Mouse (Mus musculus): ENCODE measurements around the gene Hgfac. TPM values are rescaled to one million over a fixed set of nuclear protein-coding genes. Genes with fewer than 3 reads are reported as not detected.

The Hgfac gene
- polyA plus RNA-seq, 1 experiment from 2014 or later: 0.76 TPM

DNA sequence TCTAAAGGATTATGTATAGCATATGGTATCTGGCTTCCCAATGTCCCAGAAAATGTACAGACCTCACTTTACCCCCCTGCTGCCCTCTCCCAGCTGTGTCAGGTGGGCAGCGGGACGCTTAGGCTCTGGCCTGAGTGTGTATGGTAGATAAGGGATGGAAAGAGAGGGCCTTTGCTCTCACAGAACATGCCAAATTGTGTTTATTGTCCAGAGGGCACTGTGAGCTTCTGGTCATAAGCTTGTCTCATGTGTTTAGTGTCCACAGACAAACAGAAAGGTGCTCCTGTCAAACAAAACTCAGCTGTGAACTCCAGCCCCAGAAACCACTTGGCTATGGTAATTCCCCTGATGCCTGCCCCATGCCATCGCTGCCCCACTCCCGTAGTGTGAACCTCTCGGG is 11.6 kb upstream of the Hgfac start:
- Histone ChIP-seq H3K27me3 (ENCODE audit: control insufficient read depth, insufficient read depth, low read length) (no peaks in the 10 kb centered on the region), H3K27ac (ENCODE audit: low read depth, low read length) (no peak overlapping the region), H3K4me1 (ENCODE audit: control insufficient read depth, insufficient read depth, low read length) (no peaks in the 10 kb centered on the region), H3K4me2 (replicated peaks; ENCODE audit: low read depth, low read length) (no peak overlapping the region), H3K4me3 (ENCODE audit: low read length) (no peak overlapping the region), H3K9ac (ENCODE audit: low read depth, low read length) (no peak overlapping the region), H3K9me3 (ENCODE audit: control insufficient read depth, low read length) (no peaks in the 10 kb centered on the region), H3K36me3 (ENCODE audit: control insufficient read depth, insufficient read depth, low read length) (peaks cover 80% of the 10 kb centered on the region)
- 93% methylated on average over 5 of the region's 5 CpGs for WGBS
- no peak for ATAC-seq (ENCODE audit: low FRiP score, low TSS enrichment)

DNA sequence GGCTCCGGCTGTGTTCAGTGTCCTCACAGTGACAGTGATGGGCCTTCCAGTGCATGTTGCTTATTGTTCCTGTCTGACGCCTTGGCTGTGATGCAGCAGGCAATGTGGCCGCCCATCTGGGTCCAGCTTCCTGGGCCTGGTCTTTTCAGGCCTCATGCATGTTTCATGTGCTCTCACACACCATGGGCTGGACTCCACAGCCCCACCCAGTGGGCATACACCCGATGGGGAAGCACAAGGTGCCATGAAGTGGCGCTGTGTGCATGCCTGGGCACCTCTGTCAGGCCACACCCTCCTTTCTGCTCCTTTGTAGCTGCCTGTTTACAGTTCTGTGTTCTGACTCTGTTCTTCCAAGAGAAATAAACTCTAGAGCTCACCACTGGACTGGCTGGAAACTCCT is 8.2 kb upstream of the Hgfac start:
- Histone ChIP-seq H3K4me2 (replicated peaks; ENCODE audit: low read depth, low read length) (no peak overlapping the region), H3K9me3 (ENCODE audit: control insufficient read depth, low read length) (no peaks in the 10 kb centered on the region), H3K4me3 (ENCODE audit: low read length) (no peak overlapping the region), H3K36me3 (ENCODE audit: control insufficient read depth, insufficient read depth, low read length) (peaks cover 61% of the 10 kb centered on the region), H3K4me1 (ENCODE audit: control insufficient read depth, insufficient read depth, low read length) (no peaks in the 10 kb centered on the region), H3K27me3 (ENCODE audit: control insufficient read depth, insufficient read depth, low read length) (no peaks in the 10 kb centered on the region), H3K27ac (ENCODE audit: low read depth, low read length) (no peak overlapping the region), H3K9ac (ENCODE audit: low read depth, low read length) (no peak overlapping the region)
- no peak for ATAC-seq (ENCODE audit: low FRiP score, low TSS enrichment)
- WGBS: 80% methylated on average over 5 of the region's 5 CpGs

- Histone ChIP-seq H3K4me1 (ENCODE audit: control insufficient read depth, insufficient read depth, low read length) (no peaks in the 10 kb centered on the region), H3K9ac (ENCODE audit: low read depth, low read length) (no peak overlapping the region), H3K4me3 (ENCODE audit: low read length) (no peak overlapping the region), H3K9me3 (ENCODE audit: control insufficient read depth, low read length) (no peaks in the 10 kb centered on the region), H3K4me2 (replicated peaks; ENCODE audit: low read depth, low read length) (no peak overlapping the region), H3K27me3 (ENCODE audit: control insufficient read depth, insufficient read depth, low read length) (no peaks in the 10 kb centered on the region), H3K36me3 (ENCODE audit: control insufficient read depth, insufficient read depth, low read length) (peaks cover 55% of the 10 kb centered on the region), H3K27ac (ENCODE audit: low read depth, low read length) (no peak overlapping the region)
- ATAC-seq (ENCODE audit: low FRiP score, low TSS enrichment): no peak
- 78% methylated on average over 1 of the region's 1 CpGs for WGBS
Measured at GRCm38 (mm10) chr5:35033619-35034018, 7.7 kb upstream of the Hgfac start.

- peaks cover 40% of the 10 kb centered on the region for H3K36me3 ChIP-seq (ENCODE audit: control insufficient read depth, insufficient read depth, low read length)
- ATAC-seq (ENCODE audit: low FRiP score, low TSS enrichment): no peak
- no peaks in the 10 kb centered on the region for H3K4me1 ChIP-seq (ENCODE audit: control insufficient read depth, insufficient read depth, low read length)
- no peaks in the 10 kb centered on the region for H3K9me3 ChIP-seq (ENCODE audit: control insufficient read depth, low read length)
- no peaks in the 10 kb centered on the region for H3K27me3 ChIP-seq (ENCODE audit: control insufficient read depth, insufficient read depth, low read length)
- H3K9ac ChIP-seq (ENCODE audit: low read depth, low read length): no peak overlapping the region
- H3K27ac ChIP-seq (ENCODE audit: low read depth, low read length): no peak overlapping the region
- WGBS: 91% methylated on average over 5 of the region's 5 CpGs
- H3K4me3 ChIP-seq (ENCODE audit: low read length): no peak overlapping the region
- H3K4me2 ChIP-seq (replicated peaks; ENCODE audit: low read depth, low read length): no peak overlapping the region
Measured at GRCm38 (mm10) chr5:35035141-35035540, 6.2 kb upstream of the Hgfac start.

DNA sequence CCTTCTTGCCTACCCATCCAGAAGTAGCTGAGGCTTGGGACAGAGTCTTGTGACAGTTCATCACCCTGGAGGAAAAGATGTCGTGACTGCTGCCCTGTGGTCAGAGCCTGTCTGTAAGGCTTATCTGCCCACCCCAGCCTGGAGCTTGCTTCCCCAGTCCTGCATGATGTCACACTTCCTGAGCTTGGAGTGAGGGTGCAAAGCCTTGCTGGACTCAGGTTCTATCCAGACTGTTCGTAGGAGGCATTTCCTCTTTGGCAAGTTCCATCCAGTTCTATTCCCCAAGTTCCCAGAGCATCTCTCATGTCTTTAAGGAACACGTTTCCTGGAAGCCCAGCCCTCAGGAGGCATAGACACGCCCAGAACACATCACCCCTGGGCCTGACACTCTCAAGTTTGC is 5.5 kb upstream of the Hgfac start:
- H3K4me2 ChIP-seq (replicated peaks; ENCODE audit: low read depth, low read length): no peak overlapping the region

DNA sequence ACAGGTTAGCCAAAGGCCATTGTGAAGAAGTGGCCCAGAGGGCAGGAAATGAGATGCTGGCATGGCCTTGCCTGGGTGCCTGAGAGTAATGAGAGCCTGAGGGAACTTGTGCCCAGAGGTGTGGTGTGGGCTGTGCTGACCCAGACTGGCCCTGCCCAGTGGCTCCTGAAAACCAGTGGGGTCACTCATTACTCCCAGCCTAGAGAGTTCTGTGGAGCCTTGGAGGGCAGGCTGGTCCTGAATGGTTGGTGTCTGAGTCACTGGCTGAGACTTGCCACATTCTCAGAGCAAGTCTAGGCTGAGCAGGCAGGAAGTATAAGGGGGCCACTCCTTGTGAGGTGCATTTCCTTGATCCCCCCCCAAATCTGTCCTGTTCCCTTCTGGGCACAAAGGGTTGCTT is 3.9 kb upstream of the Hgfac start:
- H3K9ac ChIP-seq (ENCODE audit: low read depth, low read length): no peak overlapping the region
- H3K27ac ChIP-seq (ENCODE audit: low read depth, low read length): no peak overlapping the region
- peaks cover 22% of the 10 kb centered on the region for H3K36me3 ChIP-seq (ENCODE audit: control insufficient read depth, insufficient read depth, low read length)

More for the DNA sequence above, 5.5 kb upstream of the Hgfac start:
- Histone ChIP-seq H3K27me3 (ENCODE audit: control insufficient read depth, insufficient read depth, low read length) (no peaks in the 10 kb centered on the region), H3K4me1 (ENCODE audit: control insufficient read depth, insufficient read depth, low read length) (0 out of 2 replicates have a peak, but pooled peaks cover 1% of the 10 kb centered on the region), H3K27ac (ENCODE audit: low read depth, low read length) (no peak overlapping the region), H3K9me3 (ENCODE audit: control insufficient read depth, low read length) (no peaks in the 10 kb centered on the region), H3K36me3 (ENCODE audit: control insufficient read depth, insufficient read depth, low read length) (peaks cover 35% of the 10 kb centered on the region), H3K4me3 (ENCODE audit: low read length) (no peak overlapping the region), H3K9ac (ENCODE audit: low read depth, low read length) (no peak overlapping the region)
- no peak for ATAC-seq (ENCODE audit: low FRiP score, low TSS enrichment)
- 64% methylated on average over 4 of the region's 4 CpGs for WGBS

GRCm38 (mm10) chr5:35042431-35043109 is 1.3 kb downstream of the Hgfac start:
- Histone ChIP-seq H3K27ac (ENCODE audit: low read depth, low read length) (no peak overlapping the region), H3K4me3 (ENCODE audit: low read length) (no peak overlapping the region), H3K4me1 (ENCODE audit: control insufficient read depth, insufficient read depth, low read length) (peaks cover 7% of the 10 kb centered on the region; the same call in 1 of the 2 replicates), H3K9ac (ENCODE audit: low read depth, low read length) (no peak overlapping the region), H3K27me3 (ENCODE audit: control insufficient read depth, insufficient read depth, low read length) (no peaks in the 10 kb centered on the region), H3K9me3 (ENCODE audit: control insufficient read depth, low read length) (no peaks in the 10 kb centered on the region), H3K36me3 (ENCODE audit: control insufficient read depth, insufficient read depth, low read length) (no peaks in the 10 kb centered on the region), H3K4me2 (replicated peaks; ENCODE audit: low read depth, low read length) (no peak overlapping the region)
- WGBS: 62% methylated on average over 10 of the region's 10 CpGs
- peak; percentile 1; the same call in 1 of the 2 replicates for ATAC-seq (ENCODE audit: low FRiP score, low TSS enrichment)

More for the DNA sequence above, 3.9 kb upstream of the Hgfac start:
- no peak for ATAC-seq (ENCODE audit: low FRiP score, low TSS enrichment)
- Histone ChIP-seq H3K4me2 (replicated peaks; ENCODE audit: low read depth, low read length) (no peak overlapping the region), H3K9me3 (ENCODE audit: control insufficient read depth, low read length) (no peaks in the 10 kb centered on the region), H3K27me3 (ENCODE audit: control insufficient read depth, insufficient read depth, low read length) (no peaks in the 10 kb centered on the region), H3K4me3 (ENCODE audit: low read length) (no peak overlapping the region), H3K4me1 (ENCODE audit: control insufficient read depth, insufficient read depth, low read length) (peaks cover 7% of the 10 kb centered on the region; the same call in 1 of the 2 replicates)

DNA sequence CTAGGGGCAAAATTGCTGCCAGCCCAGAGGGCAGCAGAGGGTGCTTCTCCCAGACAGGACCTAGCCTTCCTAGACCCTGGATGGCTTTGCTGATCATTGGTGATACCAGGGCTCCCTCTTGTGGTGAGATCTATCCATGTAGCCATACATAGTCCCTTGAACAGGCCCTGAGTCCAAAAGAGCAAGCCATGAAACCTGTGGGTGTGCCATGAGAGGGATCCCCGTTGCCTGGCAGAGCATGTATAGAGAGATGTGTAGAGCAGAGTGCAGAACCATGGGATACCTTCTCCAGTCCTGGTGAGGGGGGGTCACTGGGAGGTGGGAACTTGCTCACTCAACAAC is 1.8 kb downstream of the Hgfac start:
- Histone ChIP-seq H3K4me2 (replicated peaks; ENCODE audit: low read depth, low read length) (no peak overlapping the region), H3K9me3 (ENCODE audit: control insufficient read depth, low read length) (no peaks in the 10 kb centered on the region), H3K36me3 (ENCODE audit: control insufficient read depth, insufficient read depth, low read length) (no peaks in the 10 kb centered on the region), H3K4me3 (ENCODE audit: low read length) (no peak overlapping the region), H3K4me1 (ENCODE audit: control insufficient read depth, insufficient read depth, low read length) (peaks cover 7% of the 10 kb centered on the region; the same call in 1 of the 2 replicates), H3K27me3 (ENCODE audit: control insufficient read depth, insufficient read depth, low read length) (no peaks in the 10 kb centered on the region), H3K9ac (ENCODE audit: low read depth, low read length) (no peak overlapping the region), H3K27ac (ENCODE audit: low read depth, low read length) (no peak overlapping the region)
- ATAC-seq (ENCODE audit: low FRiP score, low TSS enrichment): peak; percentile 78
- WGBS: 28% methylated on average over 1 of the region's 1 CpGs

DNA sequence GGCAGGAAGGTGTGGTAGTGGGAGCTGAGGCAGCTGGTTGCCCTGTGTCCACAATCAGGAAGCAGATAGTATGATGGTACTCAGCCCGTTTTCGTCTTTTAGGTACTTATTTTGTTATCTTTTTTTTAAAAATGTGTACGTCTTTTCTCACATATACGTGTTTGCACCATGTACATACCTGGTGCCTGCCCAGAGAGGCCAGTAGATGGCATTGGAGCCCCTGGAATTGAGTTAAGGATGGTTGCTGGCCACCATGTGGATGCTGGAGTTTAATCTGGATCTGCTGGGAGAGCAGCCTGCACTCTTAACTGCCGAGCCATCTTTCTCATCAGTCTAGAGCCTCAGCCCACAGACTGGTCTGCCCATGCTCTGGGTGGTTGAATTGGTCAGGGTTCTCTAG is 9.2 kb downstream of the Hgfac start:
- no peak overlapping the region for H3K4me2 ChIP-seq (replicated peaks; ENCODE audit: low read depth, low read length)
- H3K27ac ChIP-seq (ENCODE audit: low read depth, low read length): no peak overlapping the region
- ATAC-seq (ENCODE audit: low FRiP score, low TSS enrichment): no peak
- H3K4me1 ChIP-seq (ENCODE audit: control insufficient read depth, insufficient read depth, low read length): no peaks in the 10 kb centered on the region
- WGBS: 81% methylated on average over 5 of the region's 5 CpGs
- no peaks in the 10 kb centered on the region for H3K27me3 ChIP-seq (ENCODE audit: control insufficient read depth, insufficient read depth, low read length)
- no peaks in the 10 kb centered on the region for H3K36me3 ChIP-seq (ENCODE audit: control insufficient read depth, insufficient read depth, low read length)
- H3K9ac ChIP-seq (ENCODE audit: low read depth, low read length): no peak overlapping the region
- H3K4me3 ChIP-seq (ENCODE audit: low read length): no peak overlapping the region
- no peaks in the 10 kb centered on the region for H3K9me3 ChIP-seq (ENCODE audit: control insufficient read depth, low read length)
